Mouse (Mus musculus) limb, embryonic 14.5 days (tissue): ENCODE data around the gene Aqp6. TPM values are rescaled to one million over a fixed set of nuclear protein-coding genes. Genes with fewer than 3 reads are reported as not detected.

Experiments used
- ATAC-seq: fragments of 200-750 bp; cut with Nextera tagmentation; 2 replicates; pipeline ENCODE4 v1.8.0; 2017; ENCODE audit warnings: low read depth, moderate number of reproducible peaks, moderate TSS enrichment; ENCODE audit not compliant: low FRiP score
- DNase-seq: peaks from one replicate; pipeline ENCODE4 v3.0.0-alpha.2; 2015; ENCODE audit warnings: low spot score
- H3K27ac ChIP-seq: fragments of 300-500 bp; sonication (generic); replicated peaks from 2 replicates; pipeline ENCODE4 v1.5.1; 2014; ENCODE audit warnings: low read depth, mild to moderate bottlenecking, low read length, moderate library complexity, mixed read lengths
- H3K27me3 ChIP-seq: fragments of 300-500 bp; sonication (generic); 2 replicates; pipeline ENCODE4 v1.6.1; 2014; ENCODE audit warnings: low read length, mixed read lengths; ENCODE audit not compliant: control insufficient read depth, insufficient read depth
- H3K36me3 ChIP-seq: fragments of 300-500 bp; sonication (generic); 2 replicates; pipeline ENCODE4 v1.6.1; 2014; ENCODE audit warnings: mild to moderate bottlenecking, low read length, moderate library complexity, mixed read lengths; ENCODE audit not compliant: control insufficient read depth, insufficient read depth
- H3K4me1 ChIP-seq: fragments of 300-500 bp; sonication (generic); 2 replicates; pipeline ENCODE4 v1.6.1; 2014; ENCODE audit warnings: antibody characterized with exemption, low read length, mixed read lengths; ENCODE audit not compliant: control insufficient read depth, insufficient read depth
- H3K4me2 ChIP-seq: fragments of 300-500 bp; sonication (generic); replicated peaks from 2 replicates; pipeline ENCODE4 v1.6.1; 2014; ENCODE audit warnings: low read depth, mild to moderate bottlenecking, low read length, moderate library complexity; ENCODE audit not compliant: severe bottlenecking
- H3K4me3 ChIP-seq: fragments of 300-500 bp; sonication (generic); replicated peaks from 2 replicates; pipeline ENCODE4 v1.5.1; 2014; ENCODE audit warnings: low read length
- H3K9ac ChIP-seq: fragments of 300-500 bp; sonication (generic); 2 replicates; pipeline ENCODE4 v1.6.1; 2014; ENCODE audit warnings: mild to moderate bottlenecking, low read depth, low read length, moderate library complexity; ENCODE audit not compliant: severe bottlenecking
- H3K9me3 ChIP-seq: fragments of 300-500 bp; sonication (generic); 2 replicates; pipeline ENCODE4 v1.6.1; 2016; ENCODE audit warnings: low read length; ENCODE audit not compliant: control insufficient read depth
- POLR2A ChIP-seq: fragments of 200-500 bp; IDR thresholded peaks from 2 replicates; pipeline ENCODE4 v1.8.0; 2012; ENCODE audit warnings: inconsistent platforms, mild to moderate bottlenecking, moderate library complexity, borderline replicate concordance; ENCODE audit not compliant: insufficient read depth, insufficient read length; ENCODE audit errors: extremely low read depth
- WGBS: fragments of 180-500 bp; shearing (Covaris S2); extraction: QIAGEN DNeasy Blood & Tissue Kit; methylation state at CpG from one replicate; pipeline ENCODE4 v1.1.7; 2014; 5-methylcytosine and 5-hydroxymethylcytosine counted together
- polyA plus RNA-seq, 2 experiments: library from polyadenylated mRNA; depleted of rRNA in 1 of 2; stranded (reverse) in 1 of 2; unstranded in 1 of 2; fragments of >200 nt; fragmentation: Nextera tagmentation in 1 of 2; extraction: Ambion mirVana in 1 of 2; gene quantifications; 2 replicates each; pipeline versions ENCODE4 v1.2.1 to v1.2.3; 2012 to 2014

The Aqp6 gene
- polyA plus RNA-seq, 2 experiments = 0.03 TPM; not detected in 1

DNA sequence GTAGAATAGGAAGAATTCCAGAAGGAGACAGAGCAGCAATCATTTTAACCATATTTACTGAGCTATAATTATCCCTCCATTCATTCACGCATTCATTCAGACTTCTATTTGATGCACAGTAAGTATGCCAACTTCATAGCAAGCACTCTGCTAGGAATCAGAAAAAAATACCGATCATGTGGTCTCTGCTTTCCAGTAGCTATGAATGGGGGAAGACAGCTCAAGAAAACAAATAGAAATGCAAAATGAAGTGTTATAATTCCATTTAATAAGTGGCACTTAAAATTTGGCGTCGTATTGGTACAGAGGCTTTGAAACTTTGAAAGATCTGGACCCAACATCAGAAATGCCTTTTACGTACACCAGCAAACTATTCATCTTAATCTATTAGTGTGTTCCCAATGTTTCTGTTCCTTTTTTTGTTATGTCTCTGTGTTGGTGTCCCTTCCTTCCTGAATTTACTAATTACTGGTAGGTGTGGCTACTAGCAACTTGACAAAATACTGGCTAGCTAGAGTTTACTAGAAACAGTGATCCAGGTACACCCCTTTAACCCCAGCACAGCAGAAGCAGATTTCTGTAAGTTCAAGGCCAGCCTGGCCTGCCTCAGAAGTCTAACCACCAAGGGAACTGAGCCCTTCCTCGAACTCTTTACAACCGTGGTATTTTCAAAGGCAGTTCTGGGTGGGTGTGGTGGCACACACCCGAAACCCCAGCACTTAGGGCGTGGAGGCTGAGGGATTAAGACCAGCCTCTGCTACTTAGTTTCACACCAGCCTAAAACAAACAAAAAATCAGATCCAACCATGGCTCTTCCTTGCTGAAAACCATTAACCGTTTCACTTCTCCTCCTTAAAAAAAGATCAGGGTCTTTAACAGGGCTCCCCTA, 51.0 kb downstream of the Aqp6 start:
- ATAC-seq = no peak
- H3K27ac ChIP-seq = no peak overlapping the region
- H3K4me1 ChIP-seq = peaks cover 23% of the 10 kb centered on the region
- no peak for TF ChIP-seq POLR2A
- H3K27me3 ChIP-seq = peaks cover 22% of the 10 kb centered on the region; the same call in 1 of the 2 replicates
- no peak for DNase-seq
- peak overlapping the region; percentile 62 for H3K4me3 ChIP-seq
- H3K4me2 ChIP-seq = peak overlapping the region; percentile 68
- 71% methylated on average over 10 of the region's 10 CpGs for WGBS
- no peaks in the 10 kb centered on the region for H3K36me3 ChIP-seq
- H3K9ac ChIP-seq = no peak overlapping the region
- H3K9me3 ChIP-seq = no peaks in the 10 kb centered on the region

- H3K4me2 ChIP-seq = peak overlapping the region; percentile 40
- H3K9ac ChIP-seq = peak overlapping the region; percentile 21; the same call in 1 of the 2 replicates
- H3K4me3 ChIP-seq = peak overlapping the region; percentile 16; the same call in 1 of the 2 replicates
- DNase-seq = no peak
- H3K27ac ChIP-seq = no peak overlapping the region
- H3K27me3 ChIP-seq = peaks cover 22% of the 10 kb centered on the region; the same call in 1 of the 2 replicates
- no peaks in the 10 kb centered on the region for H3K9me3 ChIP-seq
- no peak for ATAC-seq
- no peaks in the 10 kb centered on the region for H3K36me3 ChIP-seq
- TF ChIP-seq POLR2A = no peak
- 7% methylated on average over 8 of the region's 8 CpGs for WGBS
- H3K4me1 ChIP-seq = peaks cover 17% of the 10 kb centered on the region
Measured at GRCm38 (mm10) chr15:99653291-99653690, 52.1 kb downstream of the Aqp6 start.

- Histone ChIP-seq H3K27me3 (peaks cover 22% of the 10 kb centered on the region; the same call in 1 of the 2 replicates), H3K9ac (peak overlapping the region; percentile 21; the same call in 1 of the 2 replicates), H3K9me3 (no peaks in the 10 kb centered on the region), H3K4me2 (peak overlapping the region; percentile 40), H3K4me1 (peaks cover 12% of the 10 kb centered on the region), H3K36me3 (no peaks in the 10 kb centered on the region), H3K4me3 (peak overlapping the region; percentile 16; the same call in 1 of the 2 replicates), H3K27ac (no peak overlapping the region)
- TF ChIP-seq POLR2A = no peak
- no peak for ATAC-seq
- DNase-seq = no peak
- WGBS = 4% methylated on average over 21 of the region's 21 CpGs
Measured at GRCm38 (mm10) chr15:99653876-99654275, 52.7 kb downstream of the Aqp6 start.

Other genes starting within 250 kb of the Aqp6 start
- 55.0 and 65.4 TPM in 2 replicates for gene Fmnl3, start 230.9 kb upstream of the Aqp6 start, polyA plus RNA-seq (2012; rRNA removed)
- gene Fmnl3, start 230.9 kb upstream of the Aqp6 start, polyA plus RNA-seq (2014; fragmentation: Nextera tagmentation; extraction: Ambion mirVana) = 19.8 and 26.8 TPM in 2 replicates
- 216 and 283 TPM in 2 replicates for gene Tmbim6, start 208.5 kb upstream of the Aqp6 start, polyA plus RNA-seq (2012; rRNA removed)
- gene Tmbim6, start 208.5 kb upstream of the Aqp6 start, polyA plus RNA-seq (2014; fragmentation: Nextera tagmentation; extraction: Ambion mirVana) = 296 and 305 TPM in 2 replicates
- 24.4 and 32.4 TPM in 2 replicates for gene Nckap5l, start 143.7 kb upstream of the Aqp6 start, polyA plus RNA-seq (2012; rRNA removed)
- 14.1 and 19.3 TPM in 2 replicates for gene Nckap5l, start 143.7 kb upstream of the Aqp6 start, polyA plus RNA-seq (2014; fragmentation: Nextera tagmentation; extraction: Ambion mirVana)
- 9.0 and 9.2 TPM in 2 replicates for gene Bcdin3d, start 126.7 kb upstream of the Aqp6 start, polyA plus RNA-seq (2012; rRNA removed)
- 13.6 and 14.5 TPM in 2 replicates for gene Bcdin3d, start 126.7 kb upstream of the Aqp6 start, polyA plus RNA-seq (2014; fragmentation: Nextera tagmentation; extraction: Ambion mirVana)
- gene Faim2, start 73.2 kb upstream of the Aqp6 start, polyA plus RNA-seq (2012; rRNA removed) = 0.21 and 0.27 TPM in 2 replicates
- gene Faim2, start 73.2 kb upstream of the Aqp6 start, polyA plus RNA-seq (2014; fragmentation: Nextera tagmentation; extraction: Ambion mirVana) = 0.10 and 0.21 TPM in 2 replicates
- gene Aqp2, start 22.3 kb upstream of the Aqp6 start, polyA plus RNA-seq (2012; rRNA removed) = not detected in 2 replicates
- gene Aqp2, start 22.3 kb upstream of the Aqp6 start, polyA plus RNA-seq (2014; fragmentation: Nextera tagmentation; extraction: Ambion mirVana) = not detected in 2 replicates
- gene Aqp5, start 10.6 kb upstream of the Aqp6 start, polyA plus RNA-seq (2012; rRNA removed) = 0.26 TPM in 2 replicates
- gene Aqp5, start 10.6 kb upstream of the Aqp6 start, polyA plus RNA-seq (2014; fragmentation: Nextera tagmentation; extraction: Ambion mirVana) = 0.28 and 0.47 TPM in 2 replicates
- 102 and 107 TPM in 2 replicates for gene Racgap1, start 50.3 kb downstream of the Aqp6 start, polyA plus RNA-seq (2012; rRNA removed)
- 82.1 and 92.4 TPM in 2 replicates for gene Racgap1, start 50.3 kb downstream of the Aqp6 start, polyA plus RNA-seq (2014; fragmentation: Nextera tagmentation; extraction: Ambion mirVana)
- gene Asic1, start 69.0 kb downstream of the Aqp6 start, polyA plus RNA-seq (2012; rRNA removed) = 3.4 TPM in 2 replicates
- gene Asic1, start 69.0 kb downstream of the Aqp6 start, polyA plus RNA-seq (2014; fragmentation: Nextera tagmentation; extraction: Ambion mirVana) = 1.4 and 1.9 TPM in 2 replicates
- 77.1 and 93.5 TPM in 2 replicates for gene Smarcd1, start 100.7 kb downstream of the Aqp6 start, polyA plus RNA-seq (2012; rRNA removed)
- 41.9 and 49.2 TPM in 2 replicates for gene Smarcd1, start 100.7 kb downstream of the Aqp6 start, polyA plus RNA-seq (2014; fragmentation: Nextera tagmentation; extraction: Ambion mirVana)
- gene Gm17349, start 104.1 kb downstream of the Aqp6 start, polyA plus RNA-seq (2012; rRNA removed) = 0.63 TPM in 1 of 2 replicates, not detected in the other
- not detected in 2 replicates for gene Gm17349, start 104.1 kb downstream of the Aqp6 start, polyA plus RNA-seq (2014; fragmentation: Nextera tagmentation; extraction: Ambion mirVana)
- gene Gpd1, start 116.1 kb downstream of the Aqp6 start, polyA plus RNA-seq (2012; rRNA removed) = 1.4 TPM in 2 replicates
- gene Gpd1, start 116.1 kb downstream of the Aqp6 start, polyA plus RNA-seq (2014; fragmentation: Nextera tagmentation; extraction: Ambion mirVana) = 0.15 and 0.22 TPM in 2 replicates
- gene Cox14, start 124.2 kb downstream of the Aqp6 start, polyA plus RNA-seq (2012; rRNA removed) = 157 and 199 TPM in 2 replicates
- 174 and 194 TPM in 2 replicates for gene Cox14, start 124.2 kb downstream of the Aqp6 start, polyA plus RNA-seq (2014; fragmentation: Nextera tagmentation; extraction: Ambion mirVana)
- 75.1 and 89.2 TPM in 2 replicates for gene Cers5, start 171.5 kb downstream of the Aqp6 start, polyA plus RNA-seq (2012; rRNA removed)
- gene Cers5, start 171.5 kb downstream of the Aqp6 start, polyA plus RNA-seq (2014; fragmentation: Nextera tagmentation; extraction: Ambion mirVana) = 84.9 and 85.8 TPM in 2 replicates